Mouse (Mus musculus): ENCODE measurements around the gene Clcn2. TPM values are rescaled to one million over a fixed set of nuclear protein-coding genes. Genes with fewer than 3 reads are reported as not detected.

Clcn2 gene
- polyA plus RNA-seq (2014; fragmentation: Illumina TruSeq; extraction: RNeasy Lipid Tissue Mini Kit (QIAGEN cat#74804)): 0.29 TPM

GRCm38 (mm10) chr16:20717181-20717977 lies at the start of gene Clcn2, which contains the start of gene Polr2h:
Gene Clcn2, minus strand, starts transcription at chr16:20717746.
Gene Polr2h, plus strand, starts transcription at chr16:20717665.

DNA sequence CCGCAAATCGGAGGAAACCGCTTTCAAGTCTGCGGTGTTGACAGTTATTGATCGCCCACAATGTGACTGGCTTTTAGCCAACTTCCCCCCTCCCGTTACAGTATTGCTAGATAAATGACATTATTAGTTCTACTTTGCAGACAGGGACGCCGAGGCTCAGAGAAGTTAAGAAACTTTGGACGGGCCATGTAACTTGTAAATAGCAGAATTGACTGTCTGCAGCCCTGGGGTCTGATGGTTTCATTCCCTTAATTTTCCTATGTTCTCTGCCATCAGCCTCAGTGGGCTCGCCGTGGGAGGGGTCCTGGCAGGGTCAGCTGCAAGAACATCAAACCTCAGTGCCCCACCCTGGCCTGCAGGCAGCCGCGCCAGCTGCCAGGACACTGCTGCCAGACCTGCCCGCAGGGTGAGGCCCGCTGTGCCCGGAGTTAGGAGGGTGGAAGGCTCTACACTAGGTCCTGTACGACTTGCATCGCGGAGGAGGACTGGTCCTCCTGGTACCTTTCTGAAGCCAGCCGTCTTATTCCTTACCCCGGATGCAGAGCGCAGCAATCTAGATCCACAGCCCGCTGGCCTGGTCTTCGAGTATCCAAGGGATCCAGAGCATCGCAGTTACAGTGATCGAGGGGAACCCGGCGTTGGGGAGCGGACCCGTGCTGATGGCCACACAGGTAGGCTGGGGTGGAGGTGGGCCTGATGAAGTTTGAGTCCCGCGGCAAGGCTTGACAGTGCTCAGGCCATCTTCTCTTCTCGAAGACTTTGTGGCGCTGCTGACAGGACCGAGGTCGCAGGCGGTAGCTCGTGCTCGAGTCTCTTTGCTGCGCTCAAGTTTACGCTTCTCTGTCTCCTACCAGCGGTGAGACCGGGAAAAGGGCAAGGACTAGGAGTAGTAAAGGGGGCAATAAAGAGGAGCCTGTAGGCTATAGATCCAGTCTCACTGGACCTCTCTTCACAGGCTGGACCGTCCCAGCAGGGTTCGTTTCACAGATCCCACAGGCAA lies 16.5 kb upstream of the Clcn2 start, which contains the start of gene Thpo:
Gene Thpo, minus strand, starts transcription at position 781 of the 1,000 bp plus-strand sequence.

GRCm38 (mm10) chr16:20732925-20733730 lies 15.6 kb upstream of the Clcn2 start, which contains the start of gene Chrd:
Gene Chrd, plus strand, starts transcription at chr16:20733127.

DNA sequence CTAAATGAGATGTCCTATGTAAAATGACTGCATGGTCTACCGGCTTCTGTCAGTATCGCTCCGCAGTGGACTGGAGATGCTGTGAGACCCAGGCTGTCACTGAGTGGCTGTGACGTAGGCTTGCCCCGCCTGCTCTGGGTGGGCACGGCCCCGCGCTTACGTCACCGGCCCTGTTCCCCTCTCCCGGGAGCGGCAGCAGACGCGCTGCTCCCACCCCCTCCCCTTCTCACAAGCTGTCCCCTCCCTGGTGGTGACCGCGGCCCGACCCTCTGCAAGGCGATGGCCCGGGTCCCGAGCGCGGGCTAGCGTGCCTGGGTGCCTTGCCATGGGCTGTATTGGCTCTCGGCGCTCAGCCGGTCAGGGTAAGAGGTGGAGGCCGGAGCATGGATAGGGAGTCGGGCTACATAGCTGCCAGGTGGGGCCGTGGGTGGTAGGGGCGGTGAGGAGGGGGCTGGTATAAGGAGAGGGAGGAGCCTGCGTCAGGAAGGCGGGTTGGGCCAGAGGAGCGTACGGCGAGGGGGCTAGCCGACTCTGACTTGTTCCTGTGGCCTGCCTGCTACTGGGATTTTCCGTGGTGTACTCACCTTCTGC lies 24.3 kb downstream of the Clcn2 start, which contains the start of gene Fam131a:
Gene Fam131a, plus strand, starts transcription at position 131 of the 591 bp plus-strand sequence.

GRCm38 (mm10) chr16:20668013-20668412 lies 49.5 kb downstream of the Clcn2 start, which contains the start of gene Eif4g1:
Gene Eif4g1, plus strand, starts transcription at chr16:20668313.

Other genes starting within 250 kb of the Clcn2 start
- 8.2 TPM for gene Eif2b5, start 218.9 kb downstream of the Clcn2 start, polyA plus RNA-seq (2014; fragmentation: Illumina TruSeq; extraction: RNeasy Lipid Tissue Mini Kit (QIAGEN cat#74804))
- 26.8 TPM for gene Dvl3, start 200.8 kb downstream of the Clcn2 start, polyA plus RNA-seq (2014; fragmentation: Illumina TruSeq; extraction: RNeasy Lipid Tissue Mini Kit (QIAGEN cat#74804))
- 102 TPM for gene Ap2m1, start 182.3 kb downstream of the Clcn2 start, polyA plus RNA-seq (2014; fragmentation: Illumina TruSeq; extraction: RNeasy Lipid Tissue Mini Kit (QIAGEN cat#74804))
- gene Abcf3, start 169.2 kb downstream of the Clcn2 start, polyA plus RNA-seq (2014; fragmentation: Illumina TruSeq; extraction: RNeasy Lipid Tissue Mini Kit (QIAGEN cat#74804)): 8.6 TPM
- not detected for gene Vwa5b2, start 128.3 kb downstream of the Clcn2 start, polyA plus RNA-seq (2014; fragmentation: Illumina TruSeq; extraction: RNeasy Lipid Tissue Mini Kit (QIAGEN cat#74804))
- 3.0 TPM for gene Eef1akmt4, start 106.2 kb downstream of the Clcn2 start, polyA plus RNA-seq (2014; fragmentation: Illumina TruSeq; extraction: RNeasy Lipid Tissue Mini Kit (QIAGEN cat#74804))
- gene Gm49333, start 106.1 kb downstream of the Clcn2 start, polyA plus RNA-seq (2014; fragmentation: Illumina TruSeq; extraction: RNeasy Lipid Tissue Mini Kit (QIAGEN cat#74804)): not detected
- 6.3 TPM for gene Alg3, start 106.0 kb downstream of the Clcn2 start, polyA plus RNA-seq (2014; fragmentation: Illumina TruSeq; extraction: RNeasy Lipid Tissue Mini Kit (QIAGEN cat#74804))
- not detected for gene Camk2n2, start 96.5 kb downstream of the Clcn2 start, polyA plus RNA-seq (2014; fragmentation: Illumina TruSeq; extraction: RNeasy Lipid Tissue Mini Kit (QIAGEN cat#74804))
- gene Ece2, start 87.9 kb downstream of the Clcn2 start, polyA plus RNA-seq (2014; fragmentation: Illumina TruSeq; extraction: RNeasy Lipid Tissue Mini Kit (QIAGEN cat#74804)): 1.1 TPM
- 77.0 TPM for gene Psmd2, start 66.1 kb downstream of the Clcn2 start, polyA plus RNA-seq (2014; fragmentation: Illumina TruSeq; extraction: RNeasy Lipid Tissue Mini Kit (QIAGEN cat#74804))
- 125 TPM for gene Eif4g1, start 49.4 kb downstream of the Clcn2 start, polyA plus RNA-seq (2014; fragmentation: Illumina TruSeq; extraction: RNeasy Lipid Tissue Mini Kit (QIAGEN cat#74804))
- gene Fam131a, start 24.5 kb downstream of the Clcn2 start, polyA plus RNA-seq (2014; fragmentation: Illumina TruSeq; extraction: RNeasy Lipid Tissue Mini Kit (QIAGEN cat#74804)): 0.26 TPM
- 29.2 TPM for gene Polr2h, start 81 bp downstream of the Clcn2 start, polyA plus RNA-seq (2014; fragmentation: Illumina TruSeq; extraction: RNeasy Lipid Tissue Mini Kit (QIAGEN cat#74804))
- gene Chrd, start 15.4 kb upstream of the Clcn2 start, polyA plus RNA-seq (2014; fragmentation: Illumina TruSeq; extraction: RNeasy Lipid Tissue Mini Kit (QIAGEN cat#74804)): 0.09 TPM
- not detected for gene Thpo, start 16.8 kb upstream of the Clcn2 start, polyA plus RNA-seq (2014; fragmentation: Illumina TruSeq; extraction: RNeasy Lipid Tissue Mini Kit (QIAGEN cat#74804))

Data from ovary, adult 10 weeks (tissue).